Comparison of ENCODE assay signal across 18 mouse cellular contexts in the genomic region with DNA sequence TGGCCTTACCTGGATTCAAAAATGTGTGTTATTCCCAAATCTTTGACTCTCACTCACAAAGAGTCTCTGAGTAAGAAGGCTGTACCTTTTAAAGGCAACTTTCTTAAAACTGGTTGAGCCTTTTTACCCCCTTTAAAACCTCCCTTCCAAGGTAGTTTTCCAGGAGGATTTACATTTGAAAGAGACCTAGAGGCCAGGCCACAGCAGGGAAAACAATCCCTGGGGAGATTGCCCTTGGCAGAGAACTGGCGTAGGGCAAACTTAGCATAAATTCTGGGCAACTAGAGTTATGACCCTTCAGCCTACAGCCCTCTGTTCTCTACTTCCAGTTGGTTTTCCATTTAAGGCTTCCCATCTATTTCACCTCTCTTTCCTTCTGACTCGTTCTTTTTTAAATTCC. TPM values are rescaled to one million over a fixed set of nuclear protein-coding genes. Genes with fewer than 3 reads are reported as not detected.
"Had no signal": no experiment of that assay in that cellular context is flagged by ENCODE, and none has a peak within 500 bp of the region (broad histone marks: within the 10 kb centered on the region; RNA-seq: fewer than 3 reads in every experiment).

No protein-coding gene starts in this region.

- H3K4me3 ChIP-seq: midbrain, embryonic 10.5 days; midbrain, embryonic 12.5 days; myocyte; neural tube, embryonic 13.5 days; neural tube, embryonic 15.5 days had no signal

- H3K4me1 ChIP-seq: midbrain, embryonic 10.5 days; midbrain, embryonic 12.5 days; neural tube, embryonic 13.5 days; neural tube, embryonic 15.5 days had no signal

- H3K27ac ChIP-seq: midbrain, embryonic 10.5 days; midbrain, embryonic 12.5 days; neural tube, embryonic 13.5 days; neural tube, embryonic 15.5 days had no signal

- H3K9me3 ChIP-seq: midbrain, embryonic 10.5 days; midbrain, embryonic 12.5 days; neural tube, embryonic 13.5 days; neural tube, embryonic 15.5 days had no signal

- DNase-seq: lung, embryonic 14.5 days; lung, postnatal 10 days; lung, postnatal 4 days; midbrain, embryonic 14.5 days; retina, postnatal 1 day; right cerebral cortex, adult 18-20 months; right cerebral cortex, postnatal 25 days; right cerebral cortex, postnatal 4 days; spleen, adult 18-20 months; thymus, adult 18-20 months; thymus, postnatal 14 days; thymus, postnatal 36 days had no signal

- H3K36me3 ChIP-seq: midbrain, embryonic 10.5 days; midbrain, embryonic 12.5 days; neural tube, embryonic 13.5 days; neural tube, embryonic 15.5 days had no signal

- H3K9ac ChIP-seq: lung, embryonic 14.5 days; midbrain, embryonic 12.5 days; neural tube, embryonic 13.5 days; neural tube, embryonic 15.5 days had no signal

RNA-seq across cellular contexts. Expression of a gene that starts 13.9 kb away (rescaled TPM):
- total RNA-seq: megakaryocyte-erythroid progenitor cell, adult 5-6 weeks had no signal
